Mouse (Mus musculus) adrenal gland, postnatal 14 days (tissue): ENCODE data around the gene Magi1. TPM values are rescaled to one million over a fixed set of nuclear protein-coding genes. Genes with fewer than 3 reads are reported as not detected.

Experiments
- DNase-seq: peaks from one replicate; pipeline ENCODE4 v3.0.0; 2021; ENCODE audit warnings: mixed read lengths
- total RNA-seq: library from RNA; stranded (reverse); gene quantifications from 2 replicates; pipeline ENCODE4 v1.2.3, GENCODE M21; 2021

Magi1 gene
- total RNA-seq, 1 experiment from 2014 or later = 17.5 TPM

DNA sequence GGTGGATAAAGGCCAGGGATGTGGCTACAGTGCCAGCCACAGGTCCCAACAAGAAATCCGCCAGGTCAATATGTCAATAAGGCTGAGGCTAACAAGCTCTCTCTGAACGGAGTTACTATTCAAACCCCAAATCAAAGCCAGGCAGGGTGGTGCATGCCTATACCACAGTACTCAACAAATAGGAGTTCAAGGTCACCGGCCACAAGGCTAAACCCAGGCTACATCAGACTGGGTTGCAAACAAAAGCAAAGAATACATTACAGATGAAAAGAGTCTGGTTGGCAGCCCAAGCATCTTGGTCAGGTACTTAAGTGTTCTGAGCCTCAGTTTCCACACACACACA lies 25.9 kb downstream of the Magi1 start:
- no peak for DNase-seq

DNA sequence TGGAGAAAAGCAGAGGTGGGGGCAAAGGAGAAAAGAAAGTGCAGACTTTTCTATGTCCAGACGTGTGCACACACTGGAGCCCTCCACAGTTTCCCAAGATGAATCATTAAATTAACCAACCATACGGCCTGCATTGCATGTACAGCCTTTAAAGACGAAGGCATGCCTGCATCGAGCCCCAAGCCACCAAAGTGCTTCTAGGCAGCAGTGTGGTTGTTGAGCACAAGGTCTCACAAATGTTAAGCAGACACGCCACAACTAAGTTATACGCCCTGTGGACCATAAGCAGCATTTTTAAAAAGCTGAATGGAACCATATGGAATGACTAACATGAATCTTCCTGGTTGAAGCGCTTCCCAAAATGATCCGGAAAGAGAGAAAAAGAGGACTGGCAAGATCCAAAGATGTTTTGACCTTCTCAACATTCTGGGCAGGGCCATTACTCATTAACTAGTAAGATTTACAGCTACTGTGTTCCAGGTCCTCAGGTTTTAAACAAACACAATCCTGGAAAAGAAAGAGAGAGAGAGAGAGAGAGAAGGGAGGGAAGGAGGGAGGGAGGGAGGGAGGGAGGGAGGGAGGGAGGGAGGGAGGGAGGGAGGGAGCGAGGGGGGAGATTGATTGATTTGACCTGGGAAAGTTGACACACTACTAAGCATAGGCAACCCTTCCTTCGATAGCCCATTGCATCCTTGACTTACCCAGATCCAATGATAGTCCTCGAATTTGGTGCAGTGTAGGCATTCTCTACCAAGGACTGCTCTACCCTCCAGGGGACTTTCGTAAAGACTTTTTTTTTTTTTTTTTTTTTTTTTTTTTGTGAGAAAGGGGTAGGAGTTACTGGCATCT lies 26.5 kb downstream of the Magi1 start:
- DNase-seq = no peak

DNA sequence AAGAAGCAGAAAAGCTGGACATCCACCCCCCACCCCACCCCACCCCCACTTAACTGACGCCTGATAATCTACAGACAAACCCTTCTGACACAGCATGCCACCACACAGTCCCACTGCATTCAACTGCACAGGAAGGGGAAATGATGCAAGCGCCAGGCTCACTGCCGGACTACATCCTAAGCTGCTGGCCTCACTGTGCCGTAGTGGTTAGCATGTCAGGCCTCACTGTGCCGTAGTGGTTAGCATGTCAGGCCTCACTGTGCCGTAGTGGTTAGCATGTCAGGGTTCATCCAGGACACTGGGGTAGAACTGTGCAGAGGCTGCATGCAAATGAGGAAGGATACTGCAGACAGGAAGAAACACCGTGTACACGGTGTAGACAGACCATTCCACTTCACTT lies 29.8 kb downstream of the Magi1 start:
- peak; percentile 19 for DNase-seq

- DNase-seq = no peak
These were observed 32.3 kb downstream of the Magi1 start for GRCm38 (mm10) chr6:94251358-94251945.

GRCm38 (mm10) chr6:94249286-94249790 lies 34.4 kb downstream of the Magi1 start:
- no peak for DNase-seq

DNA sequence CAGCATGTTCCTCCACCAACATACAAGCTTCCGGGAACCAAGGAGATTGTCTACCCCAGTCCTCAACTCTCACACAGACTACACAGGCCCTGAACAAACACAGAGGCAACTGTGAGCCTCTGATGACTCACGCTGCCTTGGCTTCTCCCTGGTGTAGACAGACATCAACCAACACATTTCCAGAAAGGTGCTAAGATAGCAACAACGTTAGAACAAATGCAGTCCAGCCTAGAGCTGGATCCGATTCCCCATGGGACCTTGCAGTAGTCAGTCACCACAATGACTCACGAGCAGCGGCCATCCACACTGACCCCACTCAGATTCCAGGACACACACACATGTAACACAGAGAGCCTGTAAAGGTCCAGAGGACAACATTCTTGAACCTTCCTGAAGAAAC lies 42.5 kb downstream of the Magi1 start:
- DNase-seq = peak; percentile 38

GRCm38 (mm10) chr6:94238643-94239042 lies 45.1 kb downstream of the Magi1 start:
- DNase-seq = no peak

DNA sequence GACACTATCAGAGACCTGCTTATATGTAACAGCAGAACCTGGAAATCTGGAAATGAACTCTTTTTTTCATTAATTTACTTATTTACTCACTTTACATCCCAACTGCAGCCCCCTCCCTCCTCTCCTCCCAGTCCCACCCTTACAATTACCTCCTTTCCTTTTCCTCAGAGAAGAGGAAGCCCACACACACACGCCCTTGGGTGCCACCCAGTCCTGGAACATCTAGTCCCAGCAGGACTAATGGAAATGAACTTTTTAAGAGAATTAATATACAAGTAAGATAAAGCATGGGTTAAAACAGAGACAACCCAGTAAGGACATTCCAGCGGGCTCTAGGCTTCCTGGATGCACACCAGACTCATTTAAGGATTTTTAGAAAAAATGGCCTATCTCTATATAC lies 46.8 kb downstream of the Magi1 start:
- no peak for DNase-seq

GRCm38 (mm10) chr6:94232243-94232785 lies 51.4 kb downstream of the Magi1 start:
- DNase-seq = no peak

GRCm38 (mm10) chr6:94231831-94232230 lies 51.9 kb downstream of the Magi1 start:
- no peak for DNase-seq

- DNase-seq = no peak
These were observed 52.4 kb downstream of the Magi1 start for GRCm38 (mm10) chr6:94231367-94231766.

- no peak for DNase-seq
These were observed 52.8 kb downstream of the Magi1 start for GRCm38 (mm10) chr6:94230918-94231317.

GRCm38 (mm10) chr6:94230129-94230528 lies 53.6 kb downstream of the Magi1 start:
- DNase-seq = no peak

DNA sequence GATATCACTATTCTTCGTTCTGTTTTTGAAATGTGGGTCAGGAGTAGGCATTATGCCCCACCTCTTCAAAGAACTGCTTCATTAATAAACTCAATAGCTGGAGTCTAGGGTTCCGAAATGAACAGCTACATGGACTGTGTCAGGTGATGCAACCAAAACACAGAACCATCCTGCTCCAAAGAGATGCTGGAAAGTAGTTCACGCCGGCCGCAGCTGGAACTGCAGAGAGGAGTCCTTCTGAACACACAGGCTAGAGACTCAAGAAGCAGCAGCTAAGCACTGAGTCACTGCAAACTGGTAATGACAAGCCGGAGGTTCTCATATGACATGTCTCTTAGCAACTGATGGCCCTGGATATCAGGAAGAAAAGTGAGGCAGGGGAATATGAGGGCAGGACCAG lies 57.5 kb downstream of the Magi1 start:
- DNase-seq = peak; percentile 35

GRCm38 (mm10) chr6:94225832-94226231 lies 57.9 kb downstream of the Magi1 start:
- DNase-seq = peak; percentile 33

GRCm38 (mm10) chr6:94225091-94225490 lies 58.6 kb downstream of the Magi1 start:
- DNase-seq = peak; percentile 63

- DNase-seq = no peak
These were observed 61.5 kb downstream of the Magi1 start for GRCm38 (mm10) chr6:94222253-94222652.

DNA sequence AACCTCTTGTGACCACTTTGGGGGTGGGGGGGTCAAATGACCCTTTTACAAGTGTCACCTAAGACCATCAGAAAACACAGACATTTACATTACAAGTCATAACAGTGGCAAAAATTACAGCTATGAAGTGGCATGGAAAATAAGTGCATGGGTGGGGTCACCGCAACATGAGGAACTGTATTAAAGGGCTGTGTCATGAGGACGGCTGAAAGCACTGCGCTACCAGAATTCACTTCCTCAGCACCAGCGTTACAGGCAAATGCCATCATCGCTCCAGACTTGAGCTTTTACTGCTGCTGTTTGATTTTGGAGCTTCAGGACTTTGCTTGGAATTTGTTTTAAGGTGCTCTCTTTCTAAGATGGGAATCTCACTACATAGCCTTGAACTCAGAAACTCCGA lies 62.0 kb downstream of the Magi1 start:
- no peak for DNase-seq

GRCm38 (mm10) chr6:94218076-94218475 lies 65.6 kb downstream of the Magi1 start:
- DNase-seq = peak; percentile 17

DNA sequence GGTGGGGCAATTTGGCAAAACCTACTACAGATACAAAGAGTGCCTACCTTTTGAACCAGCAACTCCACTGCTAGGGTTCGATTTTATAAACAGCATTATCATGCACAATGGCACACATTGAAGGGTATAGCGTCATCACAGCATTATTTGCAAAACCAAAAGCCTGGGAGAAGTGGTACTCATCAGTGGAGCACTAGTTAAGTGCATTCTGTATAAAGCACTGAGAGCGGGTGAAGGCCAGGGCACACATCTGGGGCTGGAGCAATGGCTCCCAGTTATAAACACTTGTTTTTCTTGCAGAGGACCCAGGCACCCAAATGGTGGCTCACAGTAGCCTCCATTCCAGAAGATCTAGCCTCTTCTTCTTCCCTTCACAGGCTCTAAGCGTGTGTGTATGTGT lies 67.9 kb downstream of the Magi1 start:
- DNase-seq = no peak

GRCm38 (mm10) chr6:94214895-94215538 lies 68.7 kb downstream of the Magi1 start:
- no peak for DNase-seq

- peak; percentile 56 for DNase-seq
These were observed 77.8 kb downstream of the Magi1 start for GRCm38 (mm10) chr6:94205926-94206325.

GRCm38 (mm10) chr6:94203642-94204145 lies 80.0 kb downstream of the Magi1 start:
- DNase-seq = no peak
